ENCODE assay signal across 23 mouse cellular contexts in genomic region chr4:135027136-135027535, GRCm38 (mm10).
DNase-seq lines count a peak whose midpoint lies in the region; ATAC-seq and TF ChIP-seq lines count a peak whose summit lies in the region.
"Had no signal": no experiment of that assay in that cellular context is flagged by ENCODE, and none has a peak within 500 bp of the region (broad histone marks: within the 10 kb centered on the region; RNA-seq: fewer than 3 reads in every experiment).

No protein-coding gene starts in this region.

- H3K4me3 ChIP-seq in embryonic facial prominence, embryonic 13.5 days = no peak overlapping the region
- no peak overlapping the region for H3K4me3 ChIP-seq in embryonic facial prominence, embryonic 10.5 days
- H3K4me3 ChIP-seq in ES-Bruce4 (ENCODE audit: low read depth, low read length) = peak overlapping the region; percentile 15
- no peak overlapping the region for H3K4me3 ChIP-seq in stomach, embryonic 14.5 days (ENCODE audit: low read depth, low read length)
- H3K4me3 ChIP-seq in hindbrain, embryonic 13.5 days = no peak overlapping the region
- H3K4me3 ChIP-seq: embryonic facial prominence, embryonic 12.5 days; forebrain, embryonic 13.5 days; gastrocnemius, adult 2 months; heart, embryonic 12.5 days; hindbrain, embryonic 10.5 days; hindbrain, embryonic 15.5 days had no signal

- H3K9me3 ChIP-seq in embryonic facial prominence, embryonic 13.5 days = no peaks in the 10 kb centered on the region
- H3K9me3 ChIP-seq in embryonic facial prominence, embryonic 10.5 days = 0 out of 2 replicates have a peak, but pooled peaks cover 4% of the 10 kb centered on the region
- H3K9me3 ChIP-seq in ES-Bruce4 (replicated peaks; ENCODE audit: control insufficient read depth, insufficient read depth, low read length, poor library complexity, severe bottlenecking) = no peaks in the 10 kb centered on the region
- H3K9me3 ChIP-seq in stomach, embryonic 14.5 days (ENCODE audit: control insufficient read depth, low read depth, low read length) = no peaks in the 10 kb centered on the region
- H3K9me3 ChIP-seq in hindbrain, embryonic 13.5 days = no peaks in the 10 kb centered on the region
- H3K9me3 ChIP-seq: embryonic facial prominence, embryonic 12.5 days; hindbrain, embryonic 10.5 days; hindbrain, embryonic 15.5 days had no signal

- DNase-seq in adrenal gland, postnatal 10 days = peak; percentile 18
- no peak for DNase-seq in adrenal gland, postnatal 25 days
- no peak for DNase-seq in embryonic facial prominence, embryonic 10.5 days (ENCODE audit: low spot score)
- DNase-seq in adipocyte (ENCODE audit: low spot score) = no peak
- DNase-seq: cerebellum, adult 18-20 months; cerebellum, adult 9-11 months; embryo, embryonic 11 days; forebrain, postnatal 0 days; gastrocnemius, adult 2 months; gastrocnemius, postnatal 25 days; kidney, adult 2 months had no signal

- peaks cover 18% of the 10 kb centered on the region for H3K4me1 ChIP-seq in embryonic facial prominence, embryonic 13.5 days
- H3K4me1 ChIP-seq in embryonic facial prominence, embryonic 10.5 days = peaks cover 13% of the 10 kb centered on the region
- H3K4me1 ChIP-seq in ES-Bruce4 (ENCODE audit: control insufficient read depth, insufficient read depth, low read length) = peaks cover 9% of the 10 kb centered on the region
- peaks cover 15% of the 10 kb centered on the region; the same call in 1 of the 2 replicates for H3K4me1 ChIP-seq in stomach, embryonic 14.5 days (ENCODE audit: control insufficient read depth, insufficient read depth, low read length)
- peaks cover 18% of the 10 kb centered on the region for H3K4me1 ChIP-seq in hindbrain, embryonic 13.5 days (replicated peaks)

- TF ChIP-seq CTCF in ES-Bruce4 (IDR thresholded peaks at IDR 0.05; ENCODE audit: low read depth, low read length) = no peak

- TF ChIP-seq POLR2A in ES-Bruce4 (IDR thresholded peaks at IDR 0.05; ENCODE audit: insufficient read depth, low read length) = no peak

- H3K27me3 ChIP-seq in embryonic facial prominence, embryonic 13.5 days = peaks cover 11% of the 10 kb centered on the region; the same call in 1 of the 2 replicates
- peaks cover 32% of the 10 kb centered on the region for H3K27me3 ChIP-seq in embryonic facial prominence, embryonic 10.5 days (replicated peaks; ENCODE audit: low read depth, poor library complexity, severe bottlenecking)
- H3K27me3 ChIP-seq in ES-Bruce4 (ENCODE audit: control insufficient read depth, insufficient read depth, low read length, poor library complexity, severe bottlenecking) = no peaks in the 10 kb centered on the region
- no peaks in the 10 kb centered on the region for H3K27me3 ChIP-seq in stomach, embryonic 14.5 days (ENCODE audit: control insufficient read depth, insufficient read depth, low read length)
- peaks cover 15% of the 10 kb centered on the region for H3K27me3 ChIP-seq in hindbrain, embryonic 13.5 days
- H3K27me3 ChIP-seq: embryonic facial prominence, embryonic 12.5 days; forebrain, embryonic 13.5 days; hindbrain, embryonic 15.5 days had no signal

- no peak overlapping the region for H3K4me2 ChIP-seq in embryonic facial prominence, embryonic 13.5 days
- H3K4me2 ChIP-seq in stomach, embryonic 14.5 days (replicated peaks; ENCODE audit: low read depth, low read length) = no peak overlapping the region
- H3K4me2 ChIP-seq in hindbrain, embryonic 13.5 days = no peak overlapping the region
- H3K4me2 ChIP-seq: embryonic facial prominence, embryonic 12.5 days; forebrain, embryonic 13.5 days; heart, embryonic 12.5 days; hindbrain, embryonic 15.5 days had no signal

- ATAC-seq in embryonic facial prominence, embryonic 13.5 days (ENCODE audit: insufficient number of reproducible peaks, insufficient read depth, low FRiP score, low TSS enrichment, low read depth) = no peak
- 0 out of 2 replicates have a peak, but pooled peaks have one; percentile 11 for ATAC-seq in stomach, embryonic 14.5 days (ENCODE audit: insufficient number of reproducible peaks, insufficient read depth, low FRiP score, low read depth)
- ATAC-seq in hindbrain, embryonic 13.5 days (ENCODE audit: low FRiP score) = no peak
- ATAC-seq: activated CD4-positive, CD25-positive, alpha-beta regulatory T cell, adult 4 months; forebrain, embryonic 13.5 days; forebrain, postnatal 0 days; intestine, embryonic 16.5 days had no signal

- H3K27ac ChIP-seq in embryonic facial prominence, embryonic 13.5 days = no peak overlapping the region
- no peak overlapping the region for H3K27ac ChIP-seq in embryonic facial prominence, embryonic 10.5 days (replicated peaks)
- H3K27ac ChIP-seq in ES-Bruce4 (ENCODE audit: insufficient read depth, low read length) = no peak overlapping the region
- no peak overlapping the region for H3K27ac ChIP-seq in stomach, embryonic 14.5 days (ENCODE audit: low read length)
- H3K27ac ChIP-seq in hindbrain, embryonic 13.5 days = no peak overlapping the region
- H3K27ac ChIP-seq: embryonic facial prominence, embryonic 12.5 days; forebrain, embryonic 13.5 days; gastrocnemius, adult 2 months; hindbrain, embryonic 10.5 days; hindbrain, embryonic 15.5 days had no signal

- H3K9ac ChIP-seq in embryonic facial prominence, embryonic 13.5 days = 0 out of 2 replicates have a peak overlapping the region, but pooled peaks have one; percentile 40
- no peak overlapping the region for H3K9ac ChIP-seq in ES-Bruce4 (ENCODE audit: low read depth, poor library complexity, severe bottlenecking)
- no peak overlapping the region for H3K9ac ChIP-seq in stomach, embryonic 14.5 days (replicated peaks; ENCODE audit: low read depth, low read length)
- no peak overlapping the region for H3K9ac ChIP-seq in hindbrain, embryonic 13.5 days
- H3K9ac ChIP-seq: embryonic facial prominence, embryonic 12.5 days; forebrain, embryonic 13.5 days; forebrain, postnatal 0 days; heart, embryonic 12.5 days; hindbrain, embryonic 15.5 days had no signal

- TF ChIP-seq EP300 in ES-Bruce4 (IDR thresholded peaks at IDR 0.05; ENCODE audit: insufficient read depth, low read depth, low read length) = no peak

- WGBS in embryonic facial prominence, embryonic 13.5 days = 61% methylated on average over 8 of the region's 8 CpGs
- WGBS in embryonic facial prominence, embryonic 10.5 days = 61% methylated on average over 8 of the region's 8 CpGs
- WGBS in stomach, embryonic 14.5 days = 47% methylated on average over 8 of the region's 8 CpGs
- WGBS in hindbrain, embryonic 13.5 days = 64% methylated on average over 8 of the region's 8 CpGs

- no peaks in the 10 kb centered on the region for H3K36me3 ChIP-seq in embryonic facial prominence, embryonic 13.5 days
- H3K36me3 ChIP-seq in embryonic facial prominence, embryonic 10.5 days (replicated peaks) = no peaks in the 10 kb centered on the region
- no peaks in the 10 kb centered on the region for H3K36me3 ChIP-seq in ES-Bruce4 (ENCODE audit: control insufficient read depth, insufficient read depth, low read length, poor library complexity, severe bottlenecking)
- H3K36me3 ChIP-seq in stomach, embryonic 14.5 days (ENCODE audit: control insufficient read depth, insufficient read depth, low read length) = no peaks in the 10 kb centered on the region
- H3K36me3 ChIP-seq in hindbrain, embryonic 13.5 days = no peaks in the 10 kb centered on the region
- H3K36me3 ChIP-seq: embryonic facial prominence, embryonic 12.5 days; G1E; heart, embryonic 12.5 days; hindbrain, embryonic 10.5 days; hindbrain, embryonic 15.5 days had no signal
